Mouse (Mus musculus): ENCODE measurements around the gene Ddah2. TPM values are rescaled to one million over a fixed set of nuclear protein-coding genes. Genes with fewer than 3 reads are reported as not detected.
A peak's percentile ranks its signal among the peaks of the same experiment; 100 is the strongest.

Ddah2 gene
- polyA plus RNA-seq, 1 experiment from 2014 or later: 653 TPM

- H3K4me3 ChIP-seq (ENCODE audit: low read depth, low read length): no peak overlapping the region
- H3K4me2 ChIP-seq: no peak overlapping the region
- no peak overlapping the region for H3K27ac ChIP-seq (ENCODE audit: low read depth, low read length)
- no peak for ATAC-seq (ENCODE audit: low FRiP score)
- WGBS: 73% methylated on average over 14 of the region's 14 CpGs
- no peak for DNase-seq (ENCODE audit: low spot score, missing footprints)
- H3K36me3 ChIP-seq (ENCODE audit: control insufficient read depth, insufficient read depth, low read length): peaks cover 27% of the 10 kb centered on the region
- H3K9ac ChIP-seq (ENCODE audit: low read length): no peak overlapping the region
- H3K27me3 ChIP-seq (ENCODE audit: control insufficient read depth, insufficient read depth, low read length): no peaks in the 10 kb centered on the region
- H3K4me1 ChIP-seq (ENCODE audit: control insufficient read depth, insufficient read depth, low read length): peaks cover 6% of the 10 kb centered on the region
- no peaks in the 10 kb centered on the region for H3K9me3 ChIP-seq (ENCODE audit: control insufficient read depth, low read length)
Measured at GRCm38 (mm10) chr17:35017706-35018030, 41.2 kb upstream of the Ddah2 start.

- Histone ChIP-seq H3K9ac (ENCODE audit: low read length) (no peak overlapping the region), H3K36me3 (ENCODE audit: control insufficient read depth, insufficient read depth, low read length) (peaks cover 23% of the 10 kb centered on the region), H3K4me2 (no peak overlapping the region), H3K9me3 (ENCODE audit: control insufficient read depth, low read length) (no peaks in the 10 kb centered on the region), H3K4me3 (ENCODE audit: low read depth, low read length) (no peak overlapping the region), H3K27me3 (ENCODE audit: control insufficient read depth, insufficient read depth, low read length) (no peaks in the 10 kb centered on the region), H3K27ac (ENCODE audit: low read depth, low read length) (no peak overlapping the region), H3K4me1 (ENCODE audit: control insufficient read depth, insufficient read depth, low read length) (peaks cover 6% of the 10 kb centered on the region)
- WGBS: 73% methylated on average over 3 of the region's 3 CpGs
- ATAC-seq (ENCODE audit: low FRiP score) (no peak), DNase-seq (ENCODE audit: low spot score, missing footprints) (no peak)
Measured at GRCm38 (mm10) chr17:35018171-35018570, 40.7 kb upstream of the Ddah2 start.

- no peaks in the 10 kb centered on the region for H3K27me3 ChIP-seq (ENCODE audit: control insufficient read depth, insufficient read depth, low read length)
- no peak for ATAC-seq (ENCODE audit: low FRiP score)
- no peak overlapping the region for H3K9ac ChIP-seq (ENCODE audit: low read length)
- no peaks in the 10 kb centered on the region for H3K9me3 ChIP-seq (ENCODE audit: control insufficient read depth, low read length)
- H3K4me3 ChIP-seq (ENCODE audit: low read depth, low read length): no peak overlapping the region
- no peak overlapping the region for H3K27ac ChIP-seq (ENCODE audit: low read depth, low read length)
- H3K4me1 ChIP-seq (ENCODE audit: control insufficient read depth, insufficient read depth, low read length): peaks cover 6% of the 10 kb centered on the region
- H3K4me2 ChIP-seq: no peak overlapping the region
- DNase-seq (ENCODE audit: low spot score, missing footprints): no peak
- peaks cover 5% of the 10 kb centered on the region for H3K36me3 ChIP-seq (ENCODE audit: control insufficient read depth, insufficient read depth, low read length)
- 84% methylated on average over 11 of the region's 11 CpGs for WGBS
Measured at GRCm38 (mm10) chr17:35019894-35020293, 38.9 kb upstream of the Ddah2 start.

- Histone ChIP-seq H3K9me3 (ENCODE audit: control insufficient read depth, low read length) (no peaks in the 10 kb centered on the region), H3K36me3 (ENCODE audit: control insufficient read depth, insufficient read depth, low read length) (peaks cover 3% of the 10 kb centered on the region), H3K4me2 (no peak overlapping the region), H3K4me1 (ENCODE audit: control insufficient read depth, insufficient read depth, low read length) (peaks cover 6% of the 10 kb centered on the region), H3K27me3 (ENCODE audit: control insufficient read depth, insufficient read depth, low read length) (no peaks in the 10 kb centered on the region), H3K27ac (ENCODE audit: low read depth, low read length) (no peak overlapping the region), H3K9ac (ENCODE audit: low read length) (no peak overlapping the region), H3K4me3 (ENCODE audit: low read depth, low read length) (no peak overlapping the region)
- DNase-seq (ENCODE audit: low spot score, missing footprints) (no peak), ATAC-seq (ENCODE audit: low FRiP score) (no peak)
- WGBS: 82% methylated on average over 8 of the region's 8 CpGs
Measured at GRCm38 (mm10) chr17:35020551-35020950, 38.3 kb upstream of the Ddah2 start.

- peak; percentile 100 for DNase-seq (ENCODE audit: low spot score, missing footprints)
- Histone ChIP-seq H3K27ac (ENCODE audit: low read depth, low read length) (no peak overlapping the region; the same call in 1 of the 2 replicates), H3K9me3 (ENCODE audit: control insufficient read depth, low read length) (no peaks in the 10 kb centered on the region), H3K4me3 (ENCODE audit: low read depth, low read length) (no peak overlapping the region; the same call in 1 of the 2 replicates), H3K27me3 (ENCODE audit: control insufficient read depth, insufficient read depth, low read length) (no peaks in the 10 kb centered on the region), H3K9ac (ENCODE audit: low read length) (peak overlapping the region; percentile 6; the same call in 1 of the 2 replicates), H3K36me3 (ENCODE audit: control insufficient read depth, insufficient read depth, low read length) (no peaks in the 10 kb centered on the region), H3K4me2 (peak overlapping the region; percentile 30), H3K4me1 (ENCODE audit: control insufficient read depth, insufficient read depth, low read length) (peaks cover 6% of the 10 kb centered on the region)
- ATAC-seq (ENCODE audit: low FRiP score): peak; percentile 85
- 4% methylated on average over 16 of the region's 17 CpGs for WGBS
Measured at GRCm38 (mm10) chr17:35021163-35021808, 37.5 kb upstream of the Ddah2 start.

GRCm38 (mm10) chr17:35021842-35022477 is 36.9 kb upstream of the Ddah2 start:
- H3K4me2 ChIP-seq: no peak overlapping the region
- no peak overlapping the region for H3K9ac ChIP-seq (ENCODE audit: low read length)
- no peaks in the 10 kb centered on the region for H3K36me3 ChIP-seq (ENCODE audit: control insufficient read depth, insufficient read depth, low read length)
- no peak; the same call in 1 of the 2 replicates for ATAC-seq (ENCODE audit: low FRiP score)
- H3K27me3 ChIP-seq (ENCODE audit: control insufficient read depth, insufficient read depth, low read length): no peaks in the 10 kb centered on the region
- no peak for DNase-seq (ENCODE audit: low spot score, missing footprints)
- no peak overlapping the region for H3K4me3 ChIP-seq (ENCODE audit: low read depth, low read length)
- peaks cover 6% of the 10 kb centered on the region for H3K4me1 ChIP-seq (ENCODE audit: control insufficient read depth, insufficient read depth, low read length)
- no peaks in the 10 kb centered on the region for H3K9me3 ChIP-seq (ENCODE audit: control insufficient read depth, low read length)
- H3K27ac ChIP-seq (ENCODE audit: low read depth, low read length): no peak overlapping the region; the same call in 1 of the 2 replicates
- 52% methylated on average over 6 of the region's 6 CpGs for WGBS

GRCm38 (mm10) chr17:35022541-35023060 is 36.2 kb upstream of the Ddah2 start:
- peaks cover 12% of the 10 kb centered on the region for H3K4me1 ChIP-seq (ENCODE audit: control insufficient read depth, insufficient read depth, low read length)
- no peaks in the 10 kb centered on the region for H3K9me3 ChIP-seq (ENCODE audit: control insufficient read depth, low read length)
- H3K27ac ChIP-seq (ENCODE audit: low read depth, low read length): no peak overlapping the region
- H3K9ac ChIP-seq (ENCODE audit: low read length): no peak overlapping the region
- 95% methylated on average over 8 of the region's 8 CpGs for WGBS
- H3K4me3 ChIP-seq (ENCODE audit: low read depth, low read length): no peak overlapping the region
- ATAC-seq (ENCODE audit: low FRiP score): no peak
- DNase-seq (ENCODE audit: low spot score, missing footprints): no peak
- H3K36me3 ChIP-seq (ENCODE audit: control insufficient read depth, insufficient read depth, low read length): no peaks in the 10 kb centered on the region
- H3K4me2 ChIP-seq: no peak overlapping the region
- no peaks in the 10 kb centered on the region for H3K27me3 ChIP-seq (ENCODE audit: control insufficient read depth, insufficient read depth, low read length)

GRCm38 (mm10) chr17:35023221-35023620 is 35.6 kb upstream of the Ddah2 start:
- Histone ChIP-seq H3K4me2 (no peak overlapping the region), H3K4me3 (ENCODE audit: low read depth, low read length) (no peak overlapping the region), H3K4me1 (ENCODE audit: control insufficient read depth, insufficient read depth, low read length) (peaks cover 13% of the 10 kb centered on the region), H3K9ac (ENCODE audit: low read length) (no peak overlapping the region), H3K27me3 (ENCODE audit: control insufficient read depth, insufficient read depth, low read length) (no peaks in the 10 kb centered on the region), H3K9me3 (ENCODE audit: control insufficient read depth, low read length) (no peaks in the 10 kb centered on the region), H3K36me3 (ENCODE audit: control insufficient read depth, insufficient read depth, low read length) (no peaks in the 10 kb centered on the region), H3K27ac (ENCODE audit: low read depth, low read length) (no peak overlapping the region)
- no peak for DNase-seq (ENCODE audit: low spot score, missing footprints)
- ATAC-seq (ENCODE audit: low FRiP score): no peak
- 83% methylated on average over 5 of the region's 5 CpGs for WGBS

GRCm38 (mm10) chr17:35023756-35024155 is 35.1 kb upstream of the Ddah2 start:
- Histone ChIP-seq H3K4me1 (ENCODE audit: control insufficient read depth, insufficient read depth, low read length) (peaks cover 13% of the 10 kb centered on the region), H3K4me2 (no peak overlapping the region), H3K27ac (ENCODE audit: low read depth, low read length) (no peak overlapping the region), H3K36me3 (ENCODE audit: control insufficient read depth, insufficient read depth, low read length) (no peaks in the 10 kb centered on the region), H3K9ac (ENCODE audit: low read length) (no peak overlapping the region), H3K27me3 (ENCODE audit: control insufficient read depth, insufficient read depth, low read length) (no peaks in the 10 kb centered on the region), H3K9me3 (ENCODE audit: control insufficient read depth, low read length) (no peaks in the 10 kb centered on the region), H3K4me3 (ENCODE audit: low read depth, low read length) (no peak overlapping the region)
- WGBS: 76% methylated on average over 4 of the region's 4 CpGs
- DNase-seq (ENCODE audit: low spot score, missing footprints): no peak
- no peak for ATAC-seq (ENCODE audit: low FRiP score)
